Mouse (Mus musculus) lung, adult 2 months (tissue): ENCODE measurements around the gene Ccdc6.

Experiments used
- CTCF ChIP-seq: fragments of 200-500 bp; IDR thresholded peaks from 2 replicates; pipeline ENCODE4 v1.5.1; 2011; ENCODE audit warnings: mild to moderate bottlenecking, low read length, control low read depth; ENCODE audit not compliant: insufficient read depth
- POLR2A ChIP-seq: fragments of 200-500 bp; IDR thresholded peaks from 2 replicates; pipeline ENCODE4 v1.6.1; 2011; ENCODE audit warnings: low read depth, mild to moderate bottlenecking, control low read depth, low read length, borderline replicate concordance; ENCODE audit errors: extremely low read depth

DNA sequence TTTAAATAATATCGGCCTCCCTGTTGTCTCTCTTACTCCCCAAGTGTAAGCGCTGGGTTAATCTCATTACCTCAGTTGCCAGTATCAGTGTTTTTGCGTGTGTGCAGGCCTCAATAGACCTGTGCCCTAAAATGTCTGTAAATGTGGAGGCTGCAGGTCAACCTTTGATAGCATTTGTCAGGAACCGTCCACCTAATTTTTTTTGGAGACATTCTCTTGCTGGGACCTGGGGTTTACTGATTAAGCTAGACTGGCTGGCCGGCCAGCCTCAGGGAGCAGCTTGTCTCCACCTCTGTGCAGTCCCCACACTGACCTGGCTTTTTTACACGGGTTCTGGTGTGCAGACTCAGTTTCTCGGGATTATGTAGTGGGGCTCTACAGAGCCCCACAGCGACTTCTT lies 30.4 kb downstream of the Ccdc6 start:
- TF ChIP-seq CTCF = no peak
- TF ChIP-seq POLR2A = no peak
